Mouse (Mus musculus): ENCODE measurements around the gene Slc41a2. TPM values are rescaled to one million over a fixed set of nuclear protein-coding genes. Genes with fewer than 3 reads are reported as not detected.
A peak's percentile ranks its signal among the peaks of the same experiment; 100 is the strongest.

Slc41a2 gene
- total and polyA plus RNA-seq, 3 experiments, result 0.17 TPM; not detected in 2

- no peak for TF ChIP-seq ETS1 (conservative IDR thresholded peaks at IDR 0.05; ENCODE audit: low read depth, low read length)
- no peak for TF ChIP-seq PAX5 (IDR thresholded peaks at IDR 0.05; ENCODE audit: low read length)
- no peak for TF ChIP-seq HCFC1 (IDR thresholded peaks at IDR 0.05; ENCODE audit: low read depth, low read length)
- peak; percentile 13; the same call in 1 of the 2 replicates for TF ChIP-seq MAFK (IDR thresholded peaks at IDR 0.05; ENCODE audit: insufficient replicate concordance, low read length)
Observed at GRCm38 (mm10) chr10:83197690-83198336, 139.9 kb downstream of the Slc41a2 start (continued).

- Histone ChIP-seq H3K9me3 (replicated peaks; ENCODE audit: low read length) (peaks cover 2% of the 10 kb centered on the region), H3K9ac (ENCODE audit: insufficient read depth, low read depth) (no peak overlapping the region), H3K4me3 (replicated peaks in 1 of 3; ENCODE audit: low read depth in 2 of 3, low read length in 2 of 3, poor library complexity in 1 of 3) (no peak overlapping the region), H3K27ac (ENCODE audit: insufficient read depth, low read depth) (no peak overlapping the region), H3K79me2 (replicated peaks; ENCODE audit: control insufficient read depth, extremely low read depth, insufficient read depth, poor library complexity, severe bottlenecking) (no peaks in the 10 kb centered on the region), H3K4me2 (ENCODE audit: insufficient read depth, low read depth, poor library complexity, severe bottlenecking) (no peak overlapping the region), H3K36me3 (replicated peaks in 1 of 2; ENCODE audit: control insufficient read depth in 1 of 2, insufficient read depth in 1 of 2, low read length in 1 of 2) (peaks cover 0 to 14% of the 10 kb centered on the region in 2 experiments), H3K4me1 (ENCODE audit: control insufficient read depth in 1 of 2, insufficient read depth in 2 of 2) (peaks cover 0 to 7% of the 10 kb centered on the region in 2 experiments; a peak in 2 of 4 replicates), H3K27me3 (replicated peaks) (no peaks in the 10 kb centered on the region)
- in situ Hi-C loops (cut with MboI; ENCODE audit: low pct_ligation_motif_present, low pct_unique_long_range_greater_than_20kb, low sequenced_read_pairs), result loop anchor here (10.0 kb wide), 1 partner anchor 277 kb away; no protein-coding TSS in a partner anchor
- dilution Hi-C loops (cut with MboI; ENCODE audit: extremely low pct_ligation_motif_present, extremely low pct_unique_long_range_greater_than_20kb, low sequenced_read_pairs), result no loop called here
- TF ChIP-seq E2F4 (IDR thresholded peaks at IDR 0.05; ENCODE audit: insufficient replicate concordance, low read depth, low read length), result no peak
- TF ChIP-seq ZMIZ1 (IDR thresholded peaks at IDR 0.05; ENCODE audit: low read depth, low read length), result no peak
- no peak for TF ChIP-seq MEF2A (IDR thresholded peaks at IDR 0.05; ENCODE audit: borderline replicate concordance, low read depth, low read length)
- no peak for TF ChIP-seq MXI1 (IDR thresholded peaks at IDR 0.05; ENCODE audit: low read depth, low read length)
- no peak for DNase-seq (ENCODE audit: extremely low read depth)
Observed at GRCm38 (mm10) chr10:83191982-83192381, 145.7 kb downstream of the Slc41a2 start.

- H3K36me3 ChIP-seq (replicated peaks in 1 of 2; ENCODE audit: control insufficient read depth in 1 of 2, insufficient read depth in 1 of 2, low read length in 1 of 2), result peaks cover 0 to 14% of the 10 kb centered on the region in 2 experiments
- H3K4me1 ChIP-seq (ENCODE audit: control insufficient read depth in 1 of 2, insufficient read depth in 2 of 2), result peaks cover 0 to 8% of the 10 kb centered on the region in 2 experiments; a peak in 2 of 4 replicates
- peaks cover 2% of the 10 kb centered on the region for H3K9me3 ChIP-seq (replicated peaks; ENCODE audit: low read length)
- H3K9ac ChIP-seq (ENCODE audit: insufficient read depth, low read depth), result no peak overlapping the region
- in situ Hi-C loops (cut with MboI; ENCODE audit: low pct_ligation_motif_present, low pct_unique_long_range_greater_than_20kb, low sequenced_read_pairs) (loop anchor here (10.0 kb wide), 1 partner anchor 277 kb away; no protein-coding TSS in a partner anchor), dilution Hi-C loops (cut with MboI; ENCODE audit: extremely low pct_ligation_motif_present, extremely low pct_unique_long_range_greater_than_20kb, low sequenced_read_pairs) (no loop called here)
- TF ChIP-seq CHD1 (IDR thresholded peaks at IDR 0.05; ENCODE audit: low read depth, low read length), result no peak
- TF ChIP-seq EP300 (IDR thresholded peaks at IDR 0.05; ENCODE audit: low read length), result no peak
- TF ChIP-seq PAX5 (IDR thresholded peaks at IDR 0.05; ENCODE audit: low read length), result no peak
- no peak for TF ChIP-seq MEF2A (IDR thresholded peaks at IDR 0.05; ENCODE audit: borderline replicate concordance, low read depth, low read length)
- no peak for TF ChIP-seq CTCF (conservative IDR thresholded peaks at IDR 0.05 in 1 of 2, IDR thresholded peaks at IDR 0.05 in 1 of 2; ENCODE audit: low read depth in 2 of 2, low read length in 2 of 2)
- TF ChIP-seq RAD21 (IDR thresholded peaks at IDR 0.05; ENCODE audit: low read depth, low read length), result no peak
- TF ChIP-seq KAT2A (IDR thresholded peaks at IDR 0.05; ENCODE audit: insufficient replicate concordance, low read length), result no peak
- no peak for TF ChIP-seq GABPA (IDR thresholded peaks at IDR 0.05; ENCODE audit: insufficient replicate concordance, low read depth, low read length)
- no peak for TF ChIP-seq MAX (IDR thresholded peaks at IDR 0.05; ENCODE audit: low read length)
- no peak for TF ChIP-seq ZNF384 (IDR thresholded peaks at IDR 0.05; ENCODE audit: low read depth, low read length)
- TF ChIP-seq TCF12 (IDR thresholded peaks at IDR 0.05; ENCODE audit: low read depth, low read length), result no peak
- no peak for TF ChIP-seq ZC3H11A (IDR thresholded peaks at IDR 0.05; ENCODE audit: low read depth, low read length)
- no peak for TF ChIP-seq MYC (IDR thresholded peaks at IDR 0.05; ENCODE audit: low read depth, low read length)
- TF ChIP-seq E2F4 (IDR thresholded peaks at IDR 0.05; ENCODE audit: insufficient replicate concordance, low read depth, low read length), result no peak
- no peak for TF ChIP-seq HCFC1 (IDR thresholded peaks at IDR 0.05; ENCODE audit: low read depth, low read length)
- no peak for TF ChIP-seq MAZ (IDR thresholded peaks at IDR 0.05; ENCODE audit: low read depth, low read length)
- TF ChIP-seq POLR2A (IDR thresholded peaks at IDR 0.05; ENCODE audit: low read depth, low read length), result no peak
- TF ChIP-seq SMC3 (IDR thresholded peaks at IDR 0.05; ENCODE audit: low read depth, low read length), result no peak
- no peak for TF ChIP-seq MAFK (IDR thresholded peaks at IDR 0.05; ENCODE audit: insufficient replicate concordance, low read length)
- H3K27ac ChIP-seq (ENCODE audit: insufficient read depth, low read depth), result no peak overlapping the region
- no peaks in the 10 kb centered on the region for H3K79me2 ChIP-seq (replicated peaks; ENCODE audit: control insufficient read depth, extremely low read depth, insufficient read depth, poor library complexity, severe bottlenecking)
- no peaks in the 10 kb centered on the region for H3K27me3 ChIP-seq (replicated peaks)
- no peak overlapping the region for H3K4me2 ChIP-seq (ENCODE audit: insufficient read depth, low read depth, poor library complexity, severe bottlenecking)
- no peak for DNase-seq (ENCODE audit: extremely low read depth)
- no peak overlapping the region for H3K4me3 ChIP-seq (replicated peaks in 1 of 3; ENCODE audit: low read depth in 2 of 3, low read length in 2 of 3, poor library complexity in 1 of 3)
Observed at GRCm38 (mm10) chr10:83191476-83191875, 146.2 kb downstream of the Slc41a2 start.

Measured in CH12.LX (cell line).